Comparison of ENCODE assay signal across 24 mouse cellular contexts in the genomic region with DNA sequence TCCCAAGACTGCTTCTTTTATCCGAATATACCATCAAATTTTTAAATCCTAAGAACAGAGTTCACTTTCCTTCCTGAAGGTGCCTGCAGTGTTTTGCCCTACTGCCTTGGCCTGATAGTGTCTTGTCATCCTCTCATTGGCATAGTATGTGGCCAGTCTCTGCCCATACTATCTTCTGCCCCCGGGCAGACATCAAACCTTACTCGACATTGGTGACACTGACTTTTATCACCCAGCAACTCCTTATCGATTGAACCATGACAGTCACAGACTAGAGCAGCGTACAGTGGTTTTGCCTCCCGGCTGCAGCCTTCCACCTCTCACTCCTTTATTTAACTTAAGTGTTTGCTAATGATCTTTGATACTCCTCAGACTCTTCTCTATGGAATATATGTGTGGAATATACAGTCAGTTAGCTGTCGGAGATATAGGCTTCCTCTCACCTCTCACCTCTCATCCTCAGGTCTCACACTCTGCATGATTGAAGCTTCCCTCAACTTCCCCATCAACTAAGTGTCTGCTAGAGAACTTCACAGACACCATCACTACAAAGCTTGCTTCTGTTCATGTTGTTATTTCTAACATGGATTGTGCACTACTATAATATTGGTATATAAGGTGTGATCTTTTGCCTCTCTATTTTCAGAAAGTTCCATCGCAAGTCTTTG.
DNase-seq lines count a peak whose midpoint lies in the region; ATAC-seq and TF ChIP-seq lines count a peak whose summit lies in the region.
"Had no signal": no experiment of that assay in that cellular context is flagged by ENCODE, and none has a peak within 500 bp of the region (broad histone marks: within the 10 kb centered on the region; RNA-seq: fewer than 3 reads in every experiment).

No protein-coding gene starts in this region.

- H3K27me3 ChIP-seq in liver, embryonic 13.5 days = no peaks in the 10 kb centered on the region
- H3K27me3 ChIP-seq in forebrain, postnatal 0 days (ENCODE audit: insufficient read depth, low read length) = no peaks in the 10 kb centered on the region
- H3K27me3 ChIP-seq in forebrain, embryonic 15.5 days = no peaks in the 10 kb centered on the region
- H3K27me3 ChIP-seq: CH12.LX; limb, embryonic 15.5 days; midbrain, embryonic 12.5 days; neural tube, embryonic 15.5 days had no signal

- no peaks in the 10 kb centered on the region for H3K9me3 ChIP-seq in liver, embryonic 13.5 days (replicated peaks)
- no peaks in the 10 kb centered on the region for H3K9me3 ChIP-seq in forebrain, postnatal 0 days (ENCODE audit: low read length)
- no peaks in the 10 kb centered on the region for H3K9me3 ChIP-seq in forebrain, embryonic 15.5 days
- H3K9me3 ChIP-seq: embryonic facial prominence, embryonic 10.5 days; heart, embryonic 10.5 days; limb, embryonic 15.5 days; midbrain, embryonic 12.5 days; neural tube, embryonic 15.5 days had no signal

- H3K27ac ChIP-seq in liver, embryonic 13.5 days = peak overlapping the region; percentile 83
- H3K27ac ChIP-seq in forebrain, postnatal 0 days (ENCODE audit: low read depth, low read length) = no peak overlapping the region
- H3K27ac ChIP-seq in forebrain, embryonic 15.5 days (replicated peaks) = no peak overlapping the region
- H3K27ac ChIP-seq: embryonic facial prominence, embryonic 10.5 days; heart, embryonic 10.5 days; layer of hippocampus, adult 2 months; limb, embryonic 15.5 days; macrophage; midbrain, embryonic 12.5 days; neural tube, embryonic 15.5 days had no signal

- H3K4me2 ChIP-seq in liver, embryonic 13.5 days = peak overlapping the region; percentile 49
- no peak overlapping the region for H3K4me2 ChIP-seq in forebrain, postnatal 0 days (ENCODE audit: low read depth)
- no peak overlapping the region for H3K4me2 ChIP-seq in forebrain, embryonic 15.5 days (replicated peaks)
- H3K4me2 ChIP-seq: limb, embryonic 15.5 days; midbrain, embryonic 12.5 days; neural tube, embryonic 15.5 days had no signal

- TF ChIP-seq CTCF in forebrain, postnatal 0 days (IDR thresholded peaks at IDR 0.05; ENCODE audit: low read depth) = no peak

- no peaks in the 10 kb centered on the region for H3K36me3 ChIP-seq in liver, embryonic 13.5 days
- no peaks in the 10 kb centered on the region for H3K36me3 ChIP-seq in forebrain, postnatal 0 days (ENCODE audit: insufficient read depth)
- H3K36me3 ChIP-seq in forebrain, embryonic 15.5 days = no peaks in the 10 kb centered on the region
- H3K36me3 ChIP-seq: embryonic facial prominence, embryonic 10.5 days; heart, embryonic 10.5 days; limb, embryonic 15.5 days; midbrain, embryonic 12.5 days; neural tube, embryonic 15.5 days had no signal

- H3K9ac ChIP-seq in liver, embryonic 13.5 days = peak overlapping the region; percentile 42; the same call in 1 of the 2 replicates
- H3K9ac ChIP-seq in forebrain, postnatal 0 days = no peak overlapping the region
- no peak overlapping the region for H3K9ac ChIP-seq in forebrain, embryonic 15.5 days (replicated peaks)
- H3K9ac ChIP-seq: limb, embryonic 15.5 days; midbrain, embryonic 12.5 days; neural tube, embryonic 15.5 days had no signal

- no peak overlapping the region for H3K4me3 ChIP-seq in liver, embryonic 13.5 days (replicated peaks)
- no peak overlapping the region for H3K4me3 ChIP-seq in forebrain, postnatal 0 days (ENCODE audit: low read depth, low read length)
- H3K4me3 ChIP-seq in forebrain, embryonic 15.5 days = no peak overlapping the region
- H3K4me3 ChIP-seq: embryonic facial prominence, embryonic 10.5 days; heart, embryonic 10.5 days; layer of hippocampus, adult 2 months; limb, embryonic 15.5 days; midbrain, embryonic 12.5 days; neural tube, embryonic 15.5 days had no signal

- peak; percentile 31; the same call in 1 of the 2 replicates for ATAC-seq in cerebellum, adult (ENCODE audit: insufficient number of reproducible peaks, low FRiP score, low TSS enrichment)
- peak; percentile 85 for ATAC-seq in erythroblast, adult 5-6 weeks (replicated peaks; ENCODE audit: low FRiP score, poor library complexity, severe bottlenecking)
- ATAC-seq in liver, embryonic 13.5 days (ENCODE audit: low read depth) = peak; percentile 87
- peak; percentile 86 for ATAC-seq in megakaryocyte progenitor cell, adult 5-6 weeks (replicated peaks; ENCODE audit: poor library complexity)
- no peak for ATAC-seq in forebrain, postnatal 0 days
- ATAC-seq in forebrain, embryonic 15.5 days (replicated peaks) = no peak
- ATAC-seq: hindbrain, embryonic 16.5 days; intestine, embryonic 16.5 days had no signal

- H3K4me1 ChIP-seq in liver, embryonic 13.5 days (replicated peaks) = peaks cover 63% of the 10 kb centered on the region
- H3K4me1 ChIP-seq in forebrain, postnatal 0 days (ENCODE audit: insufficient read depth) = no peaks in the 10 kb centered on the region
- no peaks in the 10 kb centered on the region for H3K4me1 ChIP-seq in forebrain, embryonic 15.5 days
- H3K4me1 ChIP-seq: embryonic facial prominence, embryonic 10.5 days; limb, embryonic 15.5 days; midbrain, embryonic 12.5 days; neural tube, embryonic 15.5 days had no signal

- no peak for DNase-seq in cerebellum, postnatal 25 days
- peak; percentile 62 for DNase-seq in liver, embryonic 13.5 days
- no peak for DNase-seq in forebrain, postnatal 0 days
- DNase-seq in thymus, adult 18-20 months = no peak
- DNase-seq: adrenal gland, postnatal 14 days; cerebellum, adult 9-10 months; kidney, adult 9 months; kidney, postnatal 14 days; left cerebral cortex, postnatal 4 days; thymus, postnatal 36 days had no signal

- WGBS in liver, embryonic 13.5 days (ENCODE audit: insufficient replicate concordance) = 30% methylated on average over 8 of the region's 8 CpGs
- WGBS in forebrain, postnatal 0 days = 96% methylated on average over 8 of the region's 8 CpGs
- 94% methylated on average over 8 of the region's 8 CpGs for WGBS in forebrain, embryonic 15.5 days

Comparison
In these comparisons a context has a peak if more than half of its experiments do, and no peak if none do; other contexts are left out.
1. ATAC-seq: peak in cerebellum, adult (single experiment), erythroblast, adult 5-6 weeks (single experiment), liver, embryonic 13.5 days (single experiment) and megakaryocyte progenitor cell, adult 5-6 weeks (single experiment); none in forebrain, postnatal 0 days (single experiment) and forebrain, embryonic 15.5 days (single experiment).